Mouse (Mus musculus) cortical plate, adult 2 months (tissue): ENCODE data around the gene 4931428L18Rik.

Source experiments
- CTCF ChIP-seq: fragments of 200-500 bp; IDR thresholded peaks from 2 replicates; pipeline ENCODE4 v1.5.1; 2011; ENCODE audit warnings: mild to moderate bottlenecking, control low read depth, low read length; ENCODE audit not compliant: insufficient read depth; ENCODE audit errors: extremely low read depth
- POLR2A ChIP-seq: fragments of 200-500 bp; IDR thresholded peaks from 2 replicates; pipeline ENCODE4 v1.6.1; 2011; ENCODE audit warnings: mild to moderate bottlenecking, low read length, control low read depth; ENCODE audit not compliant: insufficient read depth; ENCODE audit errors: extremely low read depth

DNA sequence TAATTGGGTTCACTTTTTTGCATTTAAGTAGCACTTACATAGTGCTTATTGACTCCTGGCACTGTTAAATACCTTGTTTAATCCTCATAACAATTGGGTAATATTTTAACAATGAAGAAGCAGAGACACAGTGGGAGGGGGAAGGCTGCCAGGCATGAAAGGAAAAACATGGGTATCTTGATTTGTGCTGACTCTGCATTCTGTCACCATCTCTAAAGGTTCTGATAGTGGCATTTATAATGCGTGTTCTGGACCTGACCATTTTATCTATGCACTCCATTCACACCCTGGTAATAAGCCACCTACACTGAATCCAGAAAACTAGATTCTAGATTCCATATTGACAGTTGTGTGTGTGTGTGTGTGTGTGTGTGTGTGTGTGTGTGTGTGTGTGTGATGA is 26.9 kb downstream of the 4931428L18Rik start:
- TF ChIP-seq POLR2A (no peak), CTCF (no peak)
